Mouse (Mus musculus) left cerebral cortex, adult 6 months (tissue): ENCODE data around the gene Gm7347. TPM values are rescaled to one million over a fixed set of nuclear protein-coding genes. Genes with fewer than 3 reads are reported as not detected.

ENCODE experiments used
- long read RNA-seq, 2 experiments: library from polyadenylated mRNA; unstranded; transcript quantifications; one replicate each; pipeline ENCODE4 v2.0.0; 2019 to 2020
- polyA plus RNA-seq: library from polyadenylated mRNA; unstranded; fragments of <200 nt; fragmentation: Nextera tagmentation; gene quantifications from 2 replicates; pipeline ENCODE4 v1.2.3, GENCODE M21; 2021

Gene Gm7347
- not detected in 2 replicates for polyA plus RNA-seq
- long read RNA-seq, experiment 1, result 0 reads
- long read RNA-seq, experiment 2, result 0 reads

GRCm38 (mm10) chr5:26058481-26058880, at the start of gene Gm7347:
Gene Gm7347 (minus strand): TSS chr5:26058581.

DNA sequence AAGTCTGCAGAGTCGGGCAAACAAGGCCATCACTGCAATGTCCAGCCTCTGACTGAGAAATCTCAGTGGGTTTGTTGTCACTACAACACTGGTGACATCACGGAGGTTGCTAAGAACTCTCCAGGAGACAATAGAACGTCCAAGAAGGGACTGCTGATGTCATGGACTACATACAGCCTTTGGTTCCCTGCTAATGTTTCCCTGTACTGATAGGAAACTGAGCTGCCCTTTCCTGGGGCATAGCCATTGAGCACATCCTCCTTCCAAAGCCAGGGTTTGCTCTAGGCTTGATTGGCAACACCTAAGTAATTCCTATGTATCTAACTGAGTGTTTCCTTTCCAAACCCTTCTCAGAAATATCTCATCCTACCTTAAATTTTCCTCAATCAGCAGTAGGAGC, 46.9 kb upstream of the Gm7347 start, which contains the start of gene 5031410I06Rik:
5031410I06Rik (minus strand) TSS at position 101 of the 400 bp plus-strand sequence.

DNA sequence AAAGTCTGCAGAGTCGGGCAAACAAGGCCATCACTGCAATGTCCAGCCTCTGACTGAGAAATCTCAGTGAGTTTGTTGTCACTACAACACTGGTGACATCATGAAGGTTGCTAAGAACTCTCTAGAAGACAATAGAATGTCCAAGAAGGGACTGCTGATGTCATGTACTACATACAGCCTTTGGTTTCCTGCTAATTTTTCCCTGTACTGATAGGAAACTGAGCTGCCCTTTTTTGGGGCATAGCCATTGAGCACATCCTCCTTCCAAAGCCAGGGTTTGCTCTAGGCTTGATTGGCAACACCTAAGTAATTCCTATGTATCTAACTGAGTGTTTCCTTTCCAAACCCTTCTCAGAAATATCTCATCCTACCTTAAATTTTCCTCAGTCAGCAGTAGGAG, 30.8 kb upstream of the Gm7347 start, which contains the start of gene Gm10471:
Gm10471 (minus strand) TSS at position 101 of the 400 bp plus-strand sequence.

DNA sequence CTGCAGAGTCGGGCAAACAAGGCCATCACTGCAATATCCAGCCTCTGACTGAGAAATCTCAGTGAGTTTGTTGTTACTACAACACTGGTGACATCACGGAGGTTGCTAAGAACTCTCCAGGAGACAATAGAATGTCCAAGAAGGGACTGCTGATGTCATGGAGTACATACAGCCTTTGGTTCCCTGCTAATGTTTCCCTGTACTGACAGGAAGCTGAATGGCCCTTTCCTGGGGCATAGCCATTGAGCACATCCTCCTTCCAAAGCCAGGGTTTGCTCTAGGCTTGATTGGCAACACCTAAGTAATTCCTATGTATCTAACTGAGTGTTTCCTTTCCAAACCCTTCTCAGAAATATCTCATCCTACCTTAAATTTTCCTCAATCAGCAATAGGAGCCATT, 18.9 kb downstream of the Gm7347 start, which contains the start of gene Speer4a:
Speer4a (minus strand) TSS at position 101 of the 400 bp plus-strand sequence.

DNA sequence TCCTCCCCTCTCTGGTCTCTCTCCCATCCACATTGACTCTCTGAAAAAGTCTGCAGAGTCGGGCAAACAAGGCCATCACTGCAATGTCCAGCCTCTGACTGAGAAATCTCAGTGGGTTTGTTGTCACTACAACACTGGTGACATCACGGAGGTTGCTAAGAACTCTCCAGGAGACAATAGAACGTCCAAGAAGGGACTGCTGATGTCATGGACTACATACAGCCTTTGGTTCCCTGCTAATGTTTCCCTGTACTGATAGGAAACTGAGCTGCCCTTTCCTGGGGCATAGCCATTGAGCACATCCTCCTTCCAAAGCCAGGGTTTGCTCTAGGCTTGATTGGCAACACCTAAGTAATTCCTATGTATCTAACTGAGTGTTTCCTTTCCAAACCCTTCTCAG, 35.6 kb downstream of the Gm7347 start, which contains the start of gene Gm5862:
Gm5862 (minus strand) TSS at position 101 of the 400 bp plus-strand sequence.

GRCm38 (mm10) chr5:26004698-26005097, 53.7 kb downstream of the Gm7347 start, which contains the start of gene Gm1979:
Gene Gm1979 (minus strand): TSS chr5:26004798.

Other genes with a start within 250 kb of the Gm7347 start
- not detected in 2 replicates for gene Gm21663, start 116.2 kb downstream of the Gm7347 start, polyA plus RNA-seq
- 0.05 TPM in 1 of 2 replicates, not detected in the other for gene Gm21671, start 104.2 kb downstream of the Gm7347 start, polyA plus RNA-seq
- 0.09 TPM in 1 of 2 replicates, not detected in the other for gene Gm21680, start 85.9 kb downstream of the Gm7347 start, polyA plus RNA-seq
- 0.09 TPM in 1 of 2 replicates, not detected in the other for gene Gm21698, start 69.9 kb downstream of the Gm7347 start, polyA plus RNA-seq
- gene Gm1979, start 53.8 kb downstream of the Gm7347 start, polyA plus RNA-seq, result 0.06 TPM in 1 of 2 replicates, not detected in the other
- 0.10 TPM in 1 of 2 replicates, not detected in the other for gene Gm5862, start 35.7 kb downstream of the Gm7347 start, polyA plus RNA-seq
- 0.06 and 0.18 TPM in 2 replicates for gene Speer4a, start 19.0 kb downstream of the Gm7347 start, polyA plus RNA-seq
- not detected in 2 replicates for gene Gm10471, start 30.7 kb upstream of the Gm7347 start, polyA plus RNA-seq
- 0.06 TPM in 1 of 2 replicates, not detected in the other for gene 5031410I06Rik, start 46.8 kb upstream of the Gm7347 start, polyA plus RNA-seq
- gene Gm10220, start 62.8 kb upstream of the Gm7347 start, polyA plus RNA-seq, result not detected in 2 replicates
- not detected in 2 replicates for gene Gm7361, start 199.1 kb upstream of the Gm7347 start, polyA plus RNA-seq